Mouse (Mus musculus) stomach, postnatal 0 days (tissue): ENCODE measurements around the gene Tfb2m.

Experiments used
- CTCF ChIP-seq: IDR thresholded peaks from 2 replicates; pipeline ENCODE4 v1.5.1; 2016; ENCODE audit warnings: antibody characterized with exemption, low read depth, mild to moderate bottlenecking, moderate library complexity
- EP300 ChIP-seq: optimal IDR thresholded peaks from 2 replicates; pipeline ENCODE3; 2016; ENCODE audit warnings: antibody characterized with exemption

DNA sequence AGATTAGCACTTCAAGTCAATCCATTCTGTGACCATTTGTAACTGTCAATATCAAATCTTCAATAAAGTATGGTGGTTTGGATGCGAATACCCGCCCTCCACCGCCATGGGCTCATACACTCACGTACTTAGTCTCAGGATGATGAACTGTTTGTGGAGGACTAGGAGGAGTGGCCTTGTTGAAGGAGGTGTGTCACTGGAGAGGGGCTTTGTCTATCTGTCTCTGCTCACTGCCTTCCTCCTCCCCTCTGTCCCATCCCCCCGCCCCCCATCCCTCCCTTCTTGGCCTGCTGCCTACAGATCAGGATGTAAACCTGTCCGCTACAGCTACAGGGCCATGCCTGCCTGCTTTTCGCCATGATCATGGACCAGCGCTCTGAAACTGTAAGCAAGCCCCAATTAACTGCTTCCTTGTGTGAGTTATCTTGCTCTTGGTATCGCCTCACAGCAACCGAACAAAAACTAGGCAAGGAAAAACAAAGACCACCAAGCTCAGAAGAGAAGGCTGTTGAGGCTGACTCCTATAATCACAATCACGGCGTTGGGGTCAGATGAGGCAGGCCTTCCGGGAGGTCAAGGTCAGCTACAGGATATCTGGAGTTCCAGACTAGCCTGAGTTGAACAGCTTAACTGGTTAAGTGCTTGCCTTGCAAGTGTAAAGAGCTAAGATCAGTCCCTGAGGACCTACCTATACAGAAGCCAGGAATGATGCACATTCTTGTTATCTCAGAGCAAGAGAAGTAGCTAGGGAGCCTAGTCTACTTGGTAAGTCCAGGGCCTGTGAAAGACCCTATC is 35.3 kb downstream of the Tfb2m start:
- TF ChIP-seq CTCF = no peak
- no peak for TF ChIP-seq EP300
